Mouse (Mus musculus): ENCODE results near the gene Slit2.

DNA sequence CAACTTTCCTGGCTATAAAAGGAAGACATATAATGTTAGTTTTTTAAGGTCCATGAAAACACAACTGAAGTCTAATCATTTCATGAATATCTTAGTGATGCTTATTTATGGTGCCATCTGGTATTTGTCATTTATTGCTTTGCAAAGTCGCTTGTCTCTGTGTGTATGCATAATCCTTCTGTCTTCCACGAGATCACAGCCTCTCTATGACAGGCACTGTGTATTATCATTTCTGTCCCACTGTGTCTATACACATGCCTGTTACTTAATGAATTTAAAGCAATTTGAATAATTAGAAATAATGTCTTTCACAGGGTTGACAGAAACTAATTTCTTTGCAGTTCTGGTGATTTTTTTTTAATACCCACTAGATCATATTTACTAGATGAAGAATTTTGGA lies 242.6 kb downstream of the Slit2 start:
- no peak for TF ChIP-seq CTCF (IDR thresholded peaks at IDR 0.05; ENCODE audit: low read depth, low read length)
- TF ChIP-seq POLR2A (IDR thresholded peaks at IDR 0.05; ENCODE audit: extremely low read depth, insufficient read depth, low read length) = no peak
